ENCODE assay signal across 13 mouse cellular contexts in genomic region chr5:149030103-149030502, GRCm38 (mm10). TPM values are rescaled to one million over a fixed set of nuclear protein-coding genes. Genes with fewer than 3 reads are reported as not detected.
DNase-seq lines count a peak whose midpoint lies in the region; ATAC-seq and TF ChIP-seq lines count a peak whose summit lies in the region.
"Had no signal": no experiment of that assay in that cellular context is flagged by ENCODE, and none has a peak within 500 bp of the region (broad histone marks: within the 10 kb centered on the region; RNA-seq: fewer than 3 reads in every experiment).

No protein-coding gene starts in this region.

- no peaks in the 10 kb centered on the region for H3K9me3 ChIP-seq in intestine, embryonic 15.5 days
- no peaks in the 10 kb centered on the region for H3K9me3 ChIP-seq in intestine, postnatal 0 days (ENCODE audit: control insufficient read depth)
- no peaks in the 10 kb centered on the region for H3K9me3 ChIP-seq in embryonic facial prominence, embryonic 13.5 days

- no peak for TF ChIP-seq CTCF in intestine, postnatal 0 days (IDR thresholded peaks at IDR 0.05; ENCODE audit: low read depth)

- H3K27ac ChIP-seq in intestine, embryonic 15.5 days: 0 out of 2 replicates have a peak overlapping the region, but pooled peaks have one; percentile 48
- H3K27ac ChIP-seq in intestine, postnatal 0 days (ENCODE audit: low read depth, low read length): no peak overlapping the region
- H3K27ac ChIP-seq in embryonic facial prominence, embryonic 13.5 days: peak overlapping the region; percentile 90
- H3K27ac ChIP-seq: liver, embryonic 13.5 days had no signal

- no peak overlapping the region for H3K4me3 ChIP-seq in intestine, embryonic 15.5 days (replicated peaks)
- no peak overlapping the region for H3K4me3 ChIP-seq in intestine, postnatal 0 days (ENCODE audit: low read depth, low read length)
- no peak overlapping the region for H3K4me3 ChIP-seq in embryonic facial prominence, embryonic 13.5 days

- no peaks in the 10 kb centered on the region for H3K27me3 ChIP-seq in intestine, embryonic 15.5 days (replicated peaks)
- H3K27me3 ChIP-seq in intestine, postnatal 0 days (replicated peaks; ENCODE audit: control insufficient read depth, insufficient read depth, low read length): no peaks in the 10 kb centered on the region
- no peaks in the 10 kb centered on the region for H3K27me3 ChIP-seq in embryonic facial prominence, embryonic 13.5 days
- H3K27me3 ChIP-seq: liver, embryonic 13.5 days had no signal

- no peaks in the 10 kb centered on the region for H3K36me3 ChIP-seq in intestine, embryonic 15.5 days
- no peaks in the 10 kb centered on the region for H3K36me3 ChIP-seq in intestine, postnatal 0 days (ENCODE audit: control insufficient read depth, insufficient read depth)
- no peaks in the 10 kb centered on the region for H3K36me3 ChIP-seq in embryonic facial prominence, embryonic 13.5 days
- H3K36me3 ChIP-seq: liver, embryonic 13.5 days had no signal

- 41% methylated on average over 2 of the region's 2 CpGs for WGBS in intestine, embryonic 15.5 days
- 74% methylated on average over 2 of the region's 2 CpGs for whole genome bisulfite sequencing in intestine, postnatal 0 days
- WGBS in embryonic facial prominence, embryonic 13.5 days: 50% methylated on average over 2 of the region's 2 CpGs

- DNase-seq in thymus, adult 18-20 months: peak; percentile 37 to 67
- DNase-seq in left cerebral cortex, adult 9 months (ENCODE audit: low spot score in 2 of 2): no peak
- DNase-seq: cerebellum, adult 9-10 months; gastrocnemius, postnatal 25 days; liver, embryonic 13.5 days had no signal

- H3K4me1 ChIP-seq in intestine, embryonic 15.5 days (replicated peaks): peaks cover 16% of the 10 kb centered on the region
- no peaks in the 10 kb centered on the region for H3K4me1 ChIP-seq in intestine, postnatal 0 days (replicated peaks; ENCODE audit: control insufficient read depth, insufficient read depth, low read length)
- H3K4me1 ChIP-seq in embryonic facial prominence, embryonic 13.5 days: peaks cover 32% of the 10 kb centered on the region

- ATAC-seq in intestine, embryonic 15.5 days: no peak
- no peak for ATAC-seq in intestine, postnatal 0 days
- peak; percentile 20 for ATAC-seq in CD4-positive, CD25-positive, alpha-beta regulatory T cell, adult 4 months
- no peak for ATAC-seq in embryonic facial prominence, embryonic 13.5 days (ENCODE audit: insufficient number of reproducible peaks, insufficient read depth, low FRiP score, low TSS enrichment, low read depth)
- ATAC-seq in frontal cortex, adult (ENCODE audit: low TSS enrichment): no peak
- ATAC-seq: hindbrain, postnatal 0 days had no signal

- no peak overlapping the region for H3K9ac ChIP-seq in intestine, embryonic 15.5 days
- no peak overlapping the region for H3K9ac ChIP-seq in intestine, postnatal 0 days (ENCODE audit: low read depth, low read length)
- 0 out of 2 replicates have a peak overlapping the region, but pooled peaks have one; percentile 40 for H3K9ac ChIP-seq in embryonic facial prominence, embryonic 13.5 days

- no peak overlapping the region for H3K4me2 ChIP-seq in intestine, embryonic 15.5 days (replicated peaks)
- no peak overlapping the region for H3K4me2 ChIP-seq in intestine, postnatal 0 days (replicated peaks; ENCODE audit: low read depth)
- no peak overlapping the region for H3K4me2 ChIP-seq in embryonic facial prominence, embryonic 13.5 days

RNA-seq across cellular contexts. Expression of gene Gm42791, which starts 35.2 kb away (rescaled TPM):
- polyA plus RNA-seq in intestine, embryonic 15.5 days (2015; fragmentation: Nextera tagmentation; extraction: Ambion mirVana): 0.57 and 2.3 TPM in 2 replicates
- not detected in 2 replicates for polyA plus RNA-seq in intestine, postnatal 0 days (2015; fragmentation: Nextera tagmentation; extraction: Ambion mirVana)
- polyA plus RNA-seq in CD4-positive, CD25-positive, alpha-beta regulatory T cell, adult 4 months (2017; shearing (Covaris generic)): 1 to 10 TPM; 1.3 to 1.4 TPM
- polyA plus RNA-seq in embryonic facial prominence, embryonic 13.5 days (2015; fragmentation: Nextera tagmentation; extraction: Ambion mirVana): 1.6 and 2.4 TPM in 2 replicates
- polyA plus RNA-seq: brain, embryonic 14.5 days; spleen, adult 2 months had no signal

Comparison
In these comparisons a context has a peak if more than half of its experiments do, and no peak if none do; other contexts are left out.
1. DNase-seq: peak in thymus, adult 18-20 months (2 of 2); none in left cerebral cortex, adult 9 months (0 of 2).